Mouse (Mus musculus) stomach, embryonic 14.5 days (tissue): ENCODE measurements around the gene Esrrg. TPM values are rescaled to one million over a fixed set of nuclear protein-coding genes. Genes with fewer than 3 reads are reported as not detected.

Source experiments
- ATAC-seq: fragments of 200-750 bp; cut with Nextera tagmentation; 2 replicates; pipeline ENCODE4 v1.8.0; 2017; ENCODE audit warnings: low read depth, moderate TSS enrichment; ENCODE audit not compliant: insufficient number of reproducible peaks, insufficient read depth, low FRiP score
- H3K27ac ChIP-seq: fragments of 300-500 bp; sonication (generic); 2 replicates; pipeline ENCODE4 v1.5.1; 2014; ENCODE audit warnings: mild to moderate bottlenecking, low read length, moderate library complexity, mixed read lengths
- H3K27me3 ChIP-seq: fragments of 300-500 bp; sonication (generic); 2 replicates; pipeline ENCODE4 v1.6.1; 2014; ENCODE audit warnings: low read length, control low read depth, mixed read lengths; ENCODE audit not compliant: control insufficient read depth, insufficient read depth
- H3K36me3 ChIP-seq: fragments of 300-500 bp; sonication (generic); 2 replicates; pipeline ENCODE4 v1.6.1; 2014; ENCODE audit warnings: mild to moderate bottlenecking, control low read depth, low read length, moderate library complexity, mixed read lengths; ENCODE audit not compliant: control insufficient read depth, insufficient read depth
- H3K4me1 ChIP-seq: fragments of 300-500 bp; sonication (generic); 2 replicates; pipeline ENCODE4 v1.6.1; 2014; ENCODE audit warnings: low read length, control low read depth, mixed read lengths; ENCODE audit not compliant: control insufficient read depth, insufficient read depth
- H3K4me2 ChIP-seq: fragments of 300-500 bp; sonication (generic); replicated peaks from 2 replicates; pipeline ENCODE4 v1.6.1; 2014; ENCODE audit warnings: low read depth, low read length, control low read depth
- H3K4me3 ChIP-seq: fragments of 300-500 bp; sonication (generic); 2 replicates; pipeline ENCODE4 v1.5.1; 2014; ENCODE audit warnings: low read depth, low read length, control low read depth
- H3K9ac ChIP-seq: fragments of 300-500 bp; sonication (generic); replicated peaks from 2 replicates; pipeline ENCODE4 v1.6.1; 2014; ENCODE audit warnings: low read depth, mild to moderate bottlenecking, control low read depth, low read length, moderate library complexity, mixed read lengths
- H3K9me3 ChIP-seq: fragments of 300-500 bp; sonication (generic); 2 replicates; pipeline ENCODE4 v1.6.1; 2016; ENCODE audit warnings: low read depth, low read length, control low read depth; ENCODE audit not compliant: control insufficient read depth
- WGBS: fragments of 180-500 bp; shearing (Covaris S2); extraction: QIAGEN DNeasy Blood & Tissue Kit; methylation state at CpG from one replicate; pipeline ENCODE4 v1.1.7; 2014; 5-methylcytosine and 5-hydroxymethylcytosine counted together
- polyA plus RNA-seq: library from polyadenylated mRNA; unstranded; fragments of >200 nt; fragmentation: Nextera tagmentation; extraction: Ambion mirVana; gene quantifications from 2 replicates; pipeline ENCODE4 v1.2.1, GENCODE M21; 2014

The Esrrg gene
- polyA plus RNA-seq, 1 experiment from 2014 or later = 12.5 TPM

DNA sequence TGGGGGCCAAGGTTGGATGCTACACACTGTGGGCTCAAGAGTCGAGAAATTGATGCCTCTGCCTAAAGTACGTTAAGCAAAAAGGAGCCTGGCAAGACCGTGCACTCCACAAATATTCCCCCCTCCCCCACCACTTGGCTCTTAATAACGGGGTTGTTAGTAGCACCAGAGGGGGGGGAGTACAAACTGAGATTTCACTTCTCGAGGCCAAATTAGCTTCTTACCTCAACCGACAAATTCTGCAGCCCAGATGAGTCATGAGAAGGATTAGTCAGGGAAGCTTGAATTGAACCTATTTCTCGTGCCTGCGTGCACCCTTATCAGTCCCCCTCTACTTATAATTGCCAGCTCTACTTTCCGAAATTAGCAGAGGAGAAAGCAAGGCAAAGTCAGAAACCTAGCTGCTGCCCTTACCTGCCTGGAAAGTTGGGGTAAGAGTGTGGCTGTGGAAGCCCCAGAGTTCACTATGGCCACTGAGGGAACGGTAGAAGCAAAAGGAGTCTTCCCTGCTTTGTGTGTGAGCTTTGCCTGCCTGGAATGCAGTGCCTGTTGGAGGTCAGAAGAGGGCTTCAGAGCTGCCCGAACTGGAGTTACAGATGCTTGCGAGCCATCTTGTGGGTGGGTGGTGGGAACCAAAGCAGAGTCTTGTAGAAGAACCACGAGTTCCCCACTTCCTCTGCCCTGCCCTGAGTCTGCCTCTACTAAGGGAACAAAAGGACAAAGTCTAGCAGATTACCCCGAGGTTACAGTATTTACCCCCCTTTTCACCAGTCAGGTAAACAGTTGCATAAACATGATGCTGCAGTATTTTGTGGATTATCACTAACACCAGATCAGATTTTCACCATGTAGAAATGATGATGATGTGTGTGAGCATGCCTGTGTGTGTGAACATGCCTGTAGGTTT is 409.6 kb downstream of the Esrrg start:
- no peak overlapping the region for H3K9ac ChIP-seq
- no peaks in the 10 kb centered on the region for H3K4me1 ChIP-seq
- H3K36me3 ChIP-seq = no peaks in the 10 kb centered on the region
- H3K27ac ChIP-seq = no peak overlapping the region
- 56% methylated on average over 14 of the region's 14 CpGs for WGBS
- no peak overlapping the region for H3K4me2 ChIP-seq
- no peak overlapping the region for H3K4me3 ChIP-seq
- no peak for ATAC-seq
- no peaks in the 10 kb centered on the region for H3K27me3 ChIP-seq
- H3K9me3 ChIP-seq = no peaks in the 10 kb centered on the region

DNA sequence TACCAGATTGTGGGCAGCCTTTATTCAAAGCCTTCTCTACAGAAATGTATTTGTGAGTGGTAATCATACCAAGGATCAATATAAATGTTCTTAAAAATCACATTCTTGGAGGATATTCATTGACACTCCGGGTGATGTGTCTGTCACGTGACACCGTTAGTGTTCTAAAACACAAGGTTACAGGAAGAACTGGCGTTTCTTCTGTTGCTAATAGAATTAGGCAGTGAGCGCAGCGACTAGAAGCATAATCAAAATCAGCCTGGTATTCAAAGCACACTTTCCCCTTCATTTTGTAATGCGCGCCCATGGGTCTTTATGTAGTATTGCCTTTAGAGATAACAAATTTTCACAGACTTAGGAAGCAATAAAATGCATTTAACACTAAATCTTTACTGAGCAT is 420.6 kb downstream of the Esrrg start:
- no peak overlapping the region for H3K27ac ChIP-seq
- H3K36me3 ChIP-seq = no peaks in the 10 kb centered on the region
- H3K4me3 ChIP-seq = no peak overlapping the region
- 67% methylated on average over 8 of the region's 8 CpGs for WGBS
- no peak overlapping the region for H3K9ac ChIP-seq
- no peaks in the 10 kb centered on the region for H3K9me3 ChIP-seq
- H3K27me3 ChIP-seq = no peaks in the 10 kb centered on the region
- H3K4me2 ChIP-seq = no peak overlapping the region
- H3K4me1 ChIP-seq = no peaks in the 10 kb centered on the region
- no peak for ATAC-seq

DNA sequence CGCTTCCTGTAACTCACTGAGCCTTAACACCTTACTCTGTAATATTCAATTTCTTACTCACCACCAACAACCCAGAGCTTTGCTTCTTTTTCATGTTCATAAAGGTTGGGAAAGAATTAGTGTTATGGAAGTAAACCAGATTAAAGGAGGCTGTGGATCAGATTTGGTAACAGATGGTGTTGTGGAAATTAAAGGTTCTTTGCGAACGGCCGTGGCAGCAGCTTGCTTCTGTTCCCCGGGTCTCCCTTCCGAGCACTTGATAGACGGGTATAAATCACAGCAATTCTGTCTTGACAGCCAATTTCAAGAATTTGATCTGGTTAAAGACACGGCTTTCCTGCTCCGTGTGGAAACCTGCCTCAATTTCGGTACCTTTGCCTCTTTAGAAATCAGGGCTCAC is 421.5 kb downstream of the Esrrg start:
- H3K4me2 ChIP-seq = no peak overlapping the region
- no peaks in the 10 kb centered on the region for H3K4me1 ChIP-seq
- H3K27ac ChIP-seq = no peak overlapping the region
- H3K36me3 ChIP-seq = no peaks in the 10 kb centered on the region
- no peaks in the 10 kb centered on the region for H3K9me3 ChIP-seq
- 36% methylated on average over 10 of the region's 10 CpGs for WGBS
- H3K9ac ChIP-seq = no peak overlapping the region
- H3K27me3 ChIP-seq = no peaks in the 10 kb centered on the region
- H3K4me3 ChIP-seq = no peak overlapping the region
- ATAC-seq = no peak

- Histone ChIP-seq H3K27ac (no peak overlapping the region), H3K9me3 (no peaks in the 10 kb centered on the region), H3K9ac (no peak overlapping the region), H3K36me3 (no peaks in the 10 kb centered on the region), H3K27me3 (no peaks in the 10 kb centered on the region), H3K4me3 (no peak overlapping the region), H3K4me2 (no peak overlapping the region), H3K4me1 (no peaks in the 10 kb centered on the region)
- ATAC-seq = no peak
- WGBS = 43% methylated on average over 4 of the region's 4 CpGs
These were observed 422.7 kb downstream of the Esrrg start for GRCm38 (mm10) chr1:188031276-188031675.

GRCm38 (mm10) chr1:188035957-188036356 is 427.4 kb downstream of the Esrrg start:
- Histone ChIP-seq H3K4me3 (no peak overlapping the region), H3K9me3 (no peaks in the 10 kb centered on the region), H3K4me2 (no peak overlapping the region), H3K9ac (no peak overlapping the region), H3K4me1 (no peaks in the 10 kb centered on the region), H3K36me3 (no peaks in the 10 kb centered on the region), H3K27me3 (no peaks in the 10 kb centered on the region), H3K27ac (no peak overlapping the region)
- no peak for ATAC-seq
- 51% methylated on average over 8 of the region's 8 CpGs for WGBS

DNA sequence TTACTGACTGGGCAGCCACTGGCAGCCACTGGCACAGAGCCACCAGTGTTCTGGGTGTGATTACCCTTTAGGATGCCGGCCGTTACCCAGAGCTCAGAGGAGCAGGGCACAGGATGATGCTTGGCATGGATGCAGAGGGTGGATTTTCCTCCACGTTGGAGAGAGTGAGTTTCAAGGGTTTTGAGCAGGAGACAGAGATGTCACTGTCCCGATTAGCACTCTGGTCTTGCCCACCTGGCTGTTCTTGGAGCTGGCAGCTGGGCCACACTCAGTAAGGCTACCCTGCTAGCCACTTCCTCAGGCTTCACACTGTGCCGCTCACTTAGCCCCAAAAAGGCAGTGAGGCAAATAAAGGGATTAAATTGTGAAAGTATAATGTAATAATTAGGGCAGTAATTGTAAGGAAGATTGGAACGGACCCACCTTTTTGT is 438.1 kb downstream of the Esrrg start:
- no peak overlapping the region for H3K9ac ChIP-seq
- H3K4me2 ChIP-seq = no peak overlapping the region
- WGBS = 84% methylated on average over 6 of the region's 6 CpGs
- H3K27ac ChIP-seq = no peak overlapping the region
- no peaks in the 10 kb centered on the region for H3K36me3 ChIP-seq
- ATAC-seq = no peak
- H3K4me3 ChIP-seq = no peak overlapping the region
- no peaks in the 10 kb centered on the region for H3K27me3 ChIP-seq
- H3K4me1 ChIP-seq = no peaks in the 10 kb centered on the region
- no peaks in the 10 kb centered on the region for H3K9me3 ChIP-seq

- H3K36me3 ChIP-seq = no peaks in the 10 kb centered on the region
- H3K27me3 ChIP-seq = no peaks in the 10 kb centered on the region
- 75% methylated on average over 3 of the region's 3 CpGs for WGBS
- no peak overlapping the region for H3K4me2 ChIP-seq
- no peak overlapping the region for H3K4me3 ChIP-seq
- no peak for ATAC-seq
- H3K4me1 ChIP-seq = no peaks in the 10 kb centered on the region
- H3K27ac ChIP-seq = no peak overlapping the region
- no peak overlapping the region for H3K9ac ChIP-seq
- no peaks in the 10 kb centered on the region for H3K9me3 ChIP-seq
These were observed 438.6 kb downstream of the Esrrg start for GRCm38 (mm10) chr1:188047148-188047547.

DNA sequence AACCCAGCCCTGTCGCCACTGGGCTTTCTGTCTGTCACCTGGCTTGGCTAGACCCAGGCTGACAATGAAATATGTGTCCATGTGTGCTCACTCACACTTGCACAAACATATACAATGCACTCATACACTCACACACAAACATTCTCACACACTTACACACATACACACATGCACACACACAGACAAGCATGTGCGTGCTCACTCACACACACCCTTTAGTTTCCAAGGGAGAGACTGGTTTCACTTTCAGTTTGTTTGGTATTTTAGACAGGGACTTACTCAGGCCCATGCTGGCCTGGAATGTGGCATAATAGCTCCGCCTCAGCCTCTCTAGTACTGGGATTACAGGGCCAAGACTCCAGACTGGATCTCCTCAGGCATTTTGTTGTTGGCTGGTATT is 447.3 kb downstream of the Esrrg start:
- Histone ChIP-seq H3K4me2 (no peak overlapping the region), H3K9ac (no peak overlapping the region), H3K9me3 (no peaks in the 10 kb centered on the region), H3K27me3 (no peaks in the 10 kb centered on the region), H3K4me3 (no peak overlapping the region), H3K36me3 (no peaks in the 10 kb centered on the region), H3K27ac (no peak overlapping the region), H3K4me1 (0 out of 2 replicates have a peak, but pooled peaks cover 4% of the 10 kb centered on the region)
- ATAC-seq = no peak
- 56% methylated on average over 3 of the region's 3 CpGs for WGBS

- no peak for ATAC-seq
- Histone ChIP-seq H3K27ac (no peak overlapping the region), H3K4me2 (no peak overlapping the region), H3K9me3 (no peaks in the 10 kb centered on the region), H3K27me3 (no peaks in the 10 kb centered on the region), H3K9ac (no peak overlapping the region), H3K4me1 (0 out of 2 replicates have a peak, but pooled peaks cover 4% of the 10 kb centered on the region), H3K4me3 (no peak overlapping the region), H3K36me3 (no peaks in the 10 kb centered on the region)
- WGBS = 70% methylated on average over 4 of the region's 4 CpGs
These were observed 449.3 kb downstream of the Esrrg start for GRCm38 (mm10) chr1:188057892-188058291.
